Mouse (Mus musculus) stomach, postnatal 0 days (tissue): ENCODE measurements at regions not wholly inside any gene's neighbourhood (a gene's known extent, or its start where the extent isn't known, plus 50 kb on each side); places are given as distances from the start of the nearest gene placed in this dataset.

Source experiments
- ATAC-seq: fragments of 200-750 bp; cut with Nextera tagmentation; 2 replicates; pipeline ENCODE4 v1.8.0; 2017; ENCODE audit not compliant: low FRiP score, low TSS enrichment
- DNase-seq: peaks from one replicate; pipeline ENCODE4 v3.0.0-alpha.2; 2016; ENCODE audit warnings: low spot score
- H3K27ac ChIP-seq: fragments of 300-500 bp; sonication (generic); replicated peaks from 2 replicates; pipeline ENCODE4 v1.5.1; 2014; ENCODE audit warnings: mild to moderate bottlenecking, control low read depth
- H3K27me3 ChIP-seq: fragments of 300-500 bp; sonication (generic); 2 replicates; pipeline ENCODE4 v1.6.1; 2014; ENCODE audit warnings: low read length; ENCODE audit not compliant: control insufficient read depth, insufficient read depth
- H3K36me3 ChIP-seq: fragments of 300-500 bp; sonication (generic); 2 replicates; pipeline ENCODE4 v1.6.1; 2014; ENCODE audit warnings: low read length, mixed read lengths; ENCODE audit not compliant: control insufficient read depth, insufficient read depth
- H3K4me1 ChIP-seq: fragments of 300-500 bp; sonication (generic); replicated peaks from 2 replicates; pipeline ENCODE4 v1.6.1; 2014; ENCODE audit warnings: antibody characterized with exemption; ENCODE audit not compliant: control insufficient read depth, insufficient read depth
- H3K4me2 ChIP-seq: fragments of 300-500 bp; sonication (generic); replicated peaks from 2 replicates; pipeline ENCODE4 v1.6.1; 2014; ENCODE audit warnings: low read depth, mild to moderate bottlenecking, control low read depth, moderate library complexity
- H3K4me3 ChIP-seq: fragments of 300-500 bp; sonication (generic); 2 replicates; pipeline ENCODE4 v1.5.1; 2014; ENCODE audit warnings: low read depth, low read length, control low read depth
- H3K9ac ChIP-seq: fragments of 300-500 bp; sonication (generic); 2 replicates; pipeline ENCODE4 v1.6.1; 2014; ENCODE audit warnings: mild to moderate bottlenecking, low read length, control low read depth, mixed read lengths
- H3K9me3 ChIP-seq: fragments of 300-500 bp; sonication (generic); 2 replicates; pipeline ENCODE4 v1.6.1; 2016; ENCODE audit warnings: low read length; ENCODE audit not compliant: control insufficient read depth
- CTCF ChIP-seq: IDR thresholded peaks from 2 replicates; pipeline ENCODE4 v1.5.1; 2016; ENCODE audit warnings: antibody characterized with exemption, low read depth, mild to moderate bottlenecking, moderate library complexity
- EP300 ChIP-seq: optimal IDR thresholded peaks from 2 replicates; pipeline ENCODE3; 2016; ENCODE audit warnings: antibody characterized with exemption
- WGBS: fragments of 180-500 bp; shearing (Covaris S2); extraction: QIAGEN DNeasy Blood & Tissue Kit; methylation state at CpG from one replicate; pipeline ENCODE4 v1.1.7; 2014; 5-methylcytosine and 5-hydroxymethylcytosine counted together

DNA sequence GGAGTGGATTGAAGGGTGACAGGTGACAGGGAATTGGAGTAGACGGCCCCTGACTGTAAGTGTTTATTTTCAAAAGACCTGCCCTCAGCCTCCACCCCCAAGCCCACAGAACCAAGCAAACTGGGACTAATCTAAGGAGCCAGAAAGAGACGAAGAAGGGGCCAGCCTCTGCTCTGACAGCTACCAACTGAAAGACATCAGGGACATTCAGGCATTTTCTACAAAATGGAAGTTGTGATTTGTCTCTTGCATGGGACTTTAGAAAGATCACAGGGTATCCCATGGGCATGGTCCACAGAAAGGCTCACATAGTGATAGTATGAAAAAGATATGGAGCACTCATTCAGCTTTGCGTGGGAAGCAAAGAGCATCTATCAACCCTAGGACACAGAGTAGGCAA is 163.8 kb upstream of the Rapgef5 start:
- H3K27me3 ChIP-seq: no peaks in the 10 kb centered on the region
- ATAC-seq (no peak), DNase-seq (no peak)
- H3K9ac ChIP-seq: no peak overlapping the region
- H3K4me3 ChIP-seq: no peak overlapping the region
- H3K27ac ChIP-seq: no peak overlapping the region
- H3K4me2 ChIP-seq: no peak overlapping the region
- H3K4me1 ChIP-seq: no peaks in the 10 kb centered on the region
- H3K36me3 ChIP-seq: no peaks in the 10 kb centered on the region
- TF ChIP-seq EP300 (no peak), CTCF (no peak)
- H3K9me3 ChIP-seq: no peaks in the 10 kb centered on the region
- WGBS: 58% methylated on average over 3 of the region's 3 CpGs

DNA sequence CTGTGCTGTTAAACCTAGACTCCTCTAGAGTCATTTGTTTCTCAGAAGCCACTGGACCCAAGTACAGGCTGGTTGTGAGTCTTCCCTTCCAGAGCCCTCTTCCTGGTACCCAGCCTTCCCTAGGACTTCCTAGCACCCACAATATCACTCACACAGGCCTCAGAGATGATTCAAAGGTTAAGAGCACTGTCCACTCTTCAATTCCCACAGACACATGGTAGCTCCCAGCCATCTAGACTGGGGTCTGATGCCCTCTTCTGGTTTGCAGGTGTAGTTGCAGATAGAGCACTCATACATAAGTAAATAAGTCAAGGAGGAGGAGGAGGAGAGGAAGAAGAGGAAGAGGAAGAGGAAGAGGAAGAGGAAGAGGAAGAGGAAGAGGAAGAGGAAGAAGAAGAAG is 163.3 kb upstream of the Rapgef5 start:
- H3K36me3 ChIP-seq: no peaks in the 10 kb centered on the region
- no peaks in the 10 kb centered on the region for H3K4me1 ChIP-seq
- H3K9me3 ChIP-seq: no peaks in the 10 kb centered on the region
- no peak for TF ChIP-seq EP300
- peak; percentile 73 for TF ChIP-seq CTCF
- ATAC-seq: no peak
- DNase-seq: no peak
- no peak overlapping the region for H3K4me3 ChIP-seq
- H3K9ac ChIP-seq: no peak overlapping the region
- H3K27me3 ChIP-seq: no peaks in the 10 kb centered on the region
- no peak overlapping the region for H3K27ac ChIP-seq
- H3K4me2 ChIP-seq: no peak overlapping the region

DNA sequence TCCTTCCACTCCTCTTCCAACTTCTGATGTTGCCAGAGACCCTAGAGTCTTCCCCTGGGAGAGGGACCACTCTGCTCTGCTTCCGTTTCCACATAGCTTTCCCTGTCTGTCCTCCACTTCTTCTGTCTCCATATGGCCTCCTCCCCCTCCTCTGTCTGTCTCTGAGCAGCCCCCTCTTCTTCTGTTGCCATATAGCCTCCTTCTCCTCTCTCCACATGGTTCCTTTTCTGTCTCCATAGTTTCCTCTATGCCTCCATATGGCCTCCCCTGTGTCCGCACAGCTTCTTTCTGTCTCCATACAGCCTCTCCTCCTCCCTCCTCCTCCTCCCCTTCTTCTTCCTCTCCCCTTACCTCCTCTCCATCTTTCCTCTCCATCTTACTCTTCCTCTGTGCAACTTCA is 158.5 kb upstream of the Rapgef5 start:
- ATAC-seq (no peak), DNase-seq (no peak)
- H3K4me3 ChIP-seq: no peak overlapping the region
- H3K9me3 ChIP-seq: no peaks in the 10 kb centered on the region
- H3K9ac ChIP-seq: no peak overlapping the region
- H3K4me1 ChIP-seq: no peaks in the 10 kb centered on the region
- no peak for TF ChIP-seq EP300
- TF ChIP-seq CTCF: no peak
- WGBS: 72% methylated on average over 2 of the region's 2 CpGs
- H3K36me3 ChIP-seq: no peaks in the 10 kb centered on the region
- no peak overlapping the region for H3K4me2 ChIP-seq
- H3K27ac ChIP-seq: no peak overlapping the region
- H3K27me3 ChIP-seq: no peaks in the 10 kb centered on the region

DNA sequence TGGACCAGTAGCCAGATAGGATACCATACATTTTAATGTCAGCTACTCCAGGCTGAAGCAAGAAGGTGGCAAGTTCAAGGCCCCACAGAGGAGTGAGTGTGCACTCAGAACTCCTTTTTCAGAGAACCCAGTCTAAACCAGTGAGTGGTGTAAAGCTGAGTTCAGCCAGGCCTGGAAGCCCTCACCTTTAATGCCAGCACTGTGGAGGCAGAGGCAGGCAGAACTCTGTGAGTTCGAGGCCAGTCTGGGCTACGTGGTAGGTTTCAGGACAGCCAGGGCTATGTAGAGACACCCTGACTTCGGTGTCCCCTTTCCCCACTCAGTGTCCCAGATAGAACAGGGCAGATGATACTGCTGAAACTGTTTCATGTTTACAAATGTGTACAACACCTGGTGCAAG is 157.4 kb upstream of the Rapgef5 start:
- no peak overlapping the region for H3K9ac ChIP-seq
- WGBS: 92% methylated on average over 3 of the region's 3 CpGs
- DNase-seq (no peak), ATAC-seq (no peak)
- H3K9me3 ChIP-seq: no peaks in the 10 kb centered on the region
- H3K4me1 ChIP-seq: no peaks in the 10 kb centered on the region
- H3K4me3 ChIP-seq: no peak overlapping the region
- no peaks in the 10 kb centered on the region for H3K27me3 ChIP-seq
- no peak overlapping the region for H3K4me2 ChIP-seq
- TF ChIP-seq CTCF (no peak), EP300 (no peak)
- no peaks in the 10 kb centered on the region for H3K36me3 ChIP-seq
- H3K27ac ChIP-seq: no peak overlapping the region

DNA sequence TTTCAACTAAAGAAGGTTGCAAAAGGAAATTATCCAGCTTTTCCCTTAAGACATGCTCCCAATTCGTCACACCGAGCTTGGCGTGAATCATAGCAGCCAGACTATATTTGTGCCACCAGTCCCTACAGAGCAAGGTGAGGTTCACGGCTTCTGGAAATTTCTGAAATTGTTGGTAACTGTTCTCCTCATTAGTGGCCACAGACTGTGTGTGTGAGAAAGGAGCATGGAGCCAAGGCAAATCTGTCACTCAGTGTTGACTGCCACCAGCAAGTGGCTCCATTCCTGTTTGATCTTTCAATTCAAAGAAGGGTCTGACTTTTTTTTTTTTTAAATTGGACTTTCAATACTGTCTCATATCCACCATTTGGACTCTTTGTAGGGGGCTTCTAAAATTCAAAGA is 156.1 kb upstream of the Rapgef5 start:
- Histone ChIP-seq H3K27ac (no peak overlapping the region), H3K9me3 (no peaks in the 10 kb centered on the region), H3K36me3 (no peaks in the 10 kb centered on the region), H3K4me1 (no peaks in the 10 kb centered on the region), H3K4me2 (no peak overlapping the region), H3K9ac (no peak overlapping the region), H3K27me3 (no peaks in the 10 kb centered on the region), H3K4me3 (no peak overlapping the region)
- no peak for TF ChIP-seq EP300
- TF ChIP-seq CTCF: no peak
- ATAC-seq (no peak), DNase-seq (no peak)
- WGBS: 82% methylated on average over 4 of the region's 4 CpGs

DNA sequence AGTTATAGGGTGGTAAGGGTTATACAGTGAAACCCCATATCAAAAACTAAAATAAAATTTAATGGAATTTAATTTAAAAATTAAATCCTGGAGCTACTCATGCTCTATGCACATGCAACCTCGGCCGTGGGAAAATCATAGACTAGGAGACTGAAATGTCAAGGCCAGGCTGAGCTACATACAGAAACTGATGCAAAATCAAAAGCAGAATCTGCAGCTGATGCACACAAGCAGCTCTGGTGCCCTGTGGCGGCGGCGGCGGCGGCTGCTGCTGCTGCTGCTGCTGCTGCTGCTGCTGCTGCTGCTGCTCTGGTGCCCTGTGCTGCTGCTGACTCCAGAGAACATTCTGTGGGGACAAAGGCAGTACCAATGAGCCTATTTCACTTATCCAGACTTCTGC is 154.5 kb upstream of the Rapgef5 start:
- TF ChIP-seq CTCF (no peak), EP300 (no peak)
- Histone ChIP-seq H3K36me3 (no peaks in the 10 kb centered on the region), H3K9me3 (no peaks in the 10 kb centered on the region), H3K27ac (no peak overlapping the region), H3K4me2 (no peak overlapping the region), H3K9ac (no peak overlapping the region), H3K4me3 (no peak overlapping the region), H3K4me1 (no peaks in the 10 kb centered on the region), H3K27me3 (no peaks in the 10 kb centered on the region)
- DNase-seq (no peak), ATAC-seq (no peak)
- 85% methylated on average over 7 of the region's 7 CpGs for WGBS
